Mouse (Mus musculus) heart, adult 2 months (tissue): ENCODE results near the gene Itfg2. TPM values are rescaled to one million over a fixed set of nuclear protein-coding genes. Genes with fewer than 3 reads are reported as not detected.
A peak's percentile ranks its signal among the peaks of the same experiment; 100 is the strongest.

Source experiments
- DNase-seq, 2 experiments: peaks; one replicate each; pipeline ENCODE4 v3.0.0; 2021
- H3K27ac ChIP-seq: fragments of 200-600 bp; 2 replicates; pipeline ENCODE4 v1.8.1; 2022
- H3K27me3 ChIP-seq: fragments of 200-500 bp; 2 replicates; pipeline ENCODE4 v1.6.1; 2012; ENCODE audit warnings: mild to moderate bottlenecking, low read length, inconsistent platforms, mixed read lengths; ENCODE audit not compliant: control insufficient read depth, insufficient read depth
- H3K36me3 ChIP-seq: fragments of 200-500 bp; 2 replicates; pipeline ENCODE4 v1.6.1; 2012; ENCODE audit warnings: low read length, inconsistent platforms; ENCODE audit not compliant: control insufficient read depth, insufficient read depth
- H3K4me1 ChIP-seq: fragments of 200-500 bp; 2 replicates; pipeline ENCODE4 v1.6.1; 2011; ENCODE audit warnings: low read length; ENCODE audit not compliant: control insufficient read depth, insufficient read depth
- H3K4me3 ChIP-seq: fragments of 200-600 bp; 2 replicates; pipeline ENCODE4 v1.8.1; 2022
- H3K79me2 ChIP-seq: fragments of 200-500 bp; replicated peaks from 2 replicates; pipeline ENCODE4 v1.6.1; 2012; ENCODE audit warnings: mild to moderate bottlenecking, inconsistent platforms, low read length, moderate library complexity, mixed read lengths; ENCODE audit not compliant: control insufficient read depth, insufficient read depth
- H3K9ac ChIP-seq: fragments of 200-500 bp; 2 replicates; pipeline ENCODE4 v1.6.1; 2012; ENCODE audit warnings: low read depth, mild to moderate bottlenecking, control low read depth, inconsistent platforms, low read length, mixed read lengths
- CTCF ChIP-seq: fragments of 200-600 bp; IDR thresholded peaks from 2 replicates; pipeline ENCODE4 v1.8.1; 2022; ENCODE audit warnings: antibody characterized with exemption, mild to moderate bottlenecking, moderate library complexity
- EP300 ChIP-seq: fragments of 200-500 bp; IDR thresholded peaks from 2 replicates; pipeline ENCODE4 v1.6.1; 2011; ENCODE audit warnings: low read depth, low read length, control low read depth; ENCODE audit not compliant: insufficient read depth
- POLR2A ChIP-seq: fragments of 200-500 bp; IDR thresholded peaks from 2 replicates; pipeline ENCODE4 v1.6.1; 2011; ENCODE audit warnings: mild to moderate bottlenecking, low read depth, low read length, control low read depth; ENCODE audit not compliant: insufficient read depth
- WGBS: fragments of 180-500 bp; shearing (Covaris S2); methylation state at CpG from one replicate; pipeline ENCODE4 v1.1.7; 2018; 5-methylcytosine and 5-hydroxymethylcytosine counted together
- intact Hi-C: fragments of 180-260 bp; cut with DNase I; formaldehyde crosslinking; loops from one replicate; pipeline ENCODE4 v1.15.1; 2025
- polyA plus RNA-seq: library from polyadenylated mRNA; depleted of rRNA; stranded (reverse); fragments of >200 nt; gene quantifications from 2 replicates; pipeline ENCODE4 v1.2.3, GENCODE M21; 2012; rRNA removed
- total RNA-seq, 2 experiments: library from RNA; stranded (reverse); gene quantifications; 2 replicates each; pipeline ENCODE4 v1.2.3; 2021

Itfg2 gene
- total and polyA plus RNA-seq, 3 experiments = 17.0 to 21.5 (median 21.2) TPM

- TF ChIP-seq EP300 (no peak), CTCF (no peak), POLR2A (no peak)
- Histone ChIP-seq H3K27me3 (no peaks in the 10 kb centered on the region), H3K9ac (peak overlapping the region; percentile 84), H3K4me3 (peak overlapping the region; percentile 83), H3K79me2 (no peaks in the 10 kb centered on the region; the same call in 1 of the 2 replicates), H3K4me1 (peaks cover 1% of the 10 kb centered on the region; the same call in 1 of the 2 replicates), H3K36me3 (no peaks in the 10 kb centered on the region), H3K27ac (peak overlapping the region; percentile 80)
- intact Hi-C loops = loop anchor here (5.0 kb wide), 2 partner anchors 50 to 160 kb away; no protein-coding TSS in a partner anchor
- DNase-seq = no peak
- WGBS = 25% methylated on average over 9 of the region's 9 CpGs
Measured at GRCm38 (mm10) chr6:128361901-128362300, 62.8 kb downstream of the Itfg2 start.

Other genes with a start within 250 kb of the Itfg2 start
- 1 to 10 TPM; 3.3 to 3.7 TPM for gene Tead4, start 124.1 kb downstream of the Itfg2 start, total RNA-seq
- gene Tead4, start 124.1 kb downstream of the Itfg2 start, polyA plus RNA-seq = 0.98 and 1.8 TPM in 2 replicates
- gene Tulp3, start 69.1 kb downstream of the Itfg2 start, total RNA-seq = 1 to 10 TPM; 5.4 to 6.4 TPM
- 10.2 and 11.2 TPM in 2 replicates for gene Tulp3, start 69.1 kb downstream of the Itfg2 start, polyA plus RNA-seq
- gene Rhno1, start 62.0 kb downstream of the Itfg2 start, total RNA-seq = 1 to 10 TPM; 7.8 to 9.2 TPM
- 5.8 and 6.6 TPM in 2 replicates for gene Rhno1, start 62.0 kb downstream of the Itfg2 start, polyA plus RNA-seq
- under 1 TPM; 0.65 to 0.89 TPM for gene Foxm1, start 62.0 kb downstream of the Itfg2 start, total RNA-seq
- gene Foxm1, start 62.0 kb downstream of the Itfg2 start, polyA plus RNA-seq = 0.80 and 1.6 TPM in 2 replicates
- gene Tex52, start 49.5 kb downstream of the Itfg2 start, total RNA-seq = not detected
- 0.12 TPM in 1 of 2 replicates, not detected in the other for gene Tex52, start 49.5 kb downstream of the Itfg2 start, polyA plus RNA-seq
- not detected for gene Gm44596, start 49.4 kb downstream of the Itfg2 start, total RNA-seq
- gene Gm44596, start 49.4 kb downstream of the Itfg2 start, polyA plus RNA-seq = not detected in 2 replicates
- gene Nrip2, start 25.6 kb downstream of the Itfg2 start, total RNA-seq = 1 to 10 TPM; 1.6 to 2.4 TPM
- gene Nrip2, start 25.6 kb downstream of the Itfg2 start, polyA plus RNA-seq = 2.6 and 3.6 TPM in 2 replicates
- gene Fkbp4, start 13.7 kb upstream of the Itfg2 start, total RNA-seq = 100 to 1,000 TPM; 351 to 359 TPM
- gene Fkbp4, start 13.7 kb upstream of the Itfg2 start, polyA plus RNA-seq = 206 and 250 TPM in 2 replicates
- 1 to 10 TPM; 1.9 to 3.0 TPM for gene Pzp, start 101.8 kb upstream of the Itfg2 start, total RNA-seq
- 0.57 and 2.0 TPM in 2 replicates for gene Pzp, start 101.8 kb upstream of the Itfg2 start, polyA plus RNA-seq
- gene A2ml1, start 156.7 kb upstream of the Itfg2 start, total RNA-seq = not detected
- gene A2ml1, start 156.7 kb upstream of the Itfg2 start, polyA plus RNA-seq = 1.6 TPM in 1 of 2 replicates, not detected in the other
- gene Klrb1a, start 198.6 kb upstream of the Itfg2 start, total RNA-seq = not detected
- 0.20 and 0.59 TPM in 2 replicates for gene Klrb1a, start 198.6 kb upstream of the Itfg2 start, polyA plus RNA-seq
- gene Clec2h, start 237.5 kb upstream of the Itfg2 start, total RNA-seq = 1 to 10 TPM in 1 of 2 experiments, under 1 TPM in 1; 0.89 to 1.0 TPM
- gene Clec2h, start 237.5 kb upstream of the Itfg2 start, polyA plus RNA-seq = not detected in 2 replicates